Mouse (Mus musculus) CH12.LX (cell line): ENCODE results near the gene Cfap58.

ENCODE experiments used
- CTCF ChIP-seq, 2 experiments: IDR thresholded peaks in 1 of 2; conservative IDR thresholded peaks in 1 of 2; 2 replicates each; pipeline ENCODE4 v1.5.1; 2011 to 2012; ENCODE audit warnings: low read depth in 2 of 2, low read length in 2 of 2, improper control_type of control experiment in 1 of 2, inconsistent platforms in 1 of 2, mild to moderate bottlenecking in 1 of 2, moderate library complexity in 1 of 2
- EP300 ChIP-seq: IDR thresholded peaks from 2 replicates; pipeline ENCODE4 v1.6.1; 2011; ENCODE audit warnings: low read length, improper control_type of control experiment
- GABPA ChIP-seq: IDR thresholded peaks from 2 replicates; pipeline ENCODE4 v1.6.1; 2012; ENCODE audit warnings: low read depth, low read length, improper control_type of control experiment, inconsistent platforms; ENCODE audit not compliant: insufficient replicate concordance
- JUN ChIP-seq: IDR thresholded peaks from 2 replicates; pipeline ENCODE4 v1.6.1; 2011; ENCODE audit warnings: low read depth, mild to moderate bottlenecking, low read length, improper control_type of control experiment, moderate library complexity; ENCODE audit not compliant: insufficient read depth
- JUND ChIP-seq: conservative IDR thresholded peaks from 2 replicates; pipeline ENCODE4 v1.6.1; 2011; ENCODE audit warnings: low read depth, low read length, improper control_type of control experiment
- MXI1 ChIP-seq: IDR thresholded peaks from 2 replicates; pipeline ENCODE4 v1.6.1; 2011; ENCODE audit warnings: mild to moderate bottlenecking, low read depth, low read length, improper control_type of control experiment
- MYC ChIP-seq: IDR thresholded peaks from 2 replicates; pipeline ENCODE4 v1.6.1; 2011; ENCODE audit warnings: low read depth, mild to moderate bottlenecking, improper control_type of control experiment, low read length
- PAX5 ChIP-seq: IDR thresholded peaks from 2 replicates; pipeline ENCODE4 v1.6.1; 2012; ENCODE audit warnings: low read length, inconsistent platforms, mixed read lengths
- POLR2A ChIP-seq: IDR thresholded peaks from 2 replicates; pipeline ENCODE4 v1.6.1; 2011; ENCODE audit warnings: low read depth, mild to moderate bottlenecking, improper control_type of control experiment, low read length
- UBTF ChIP-seq: IDR thresholded peaks from 2 replicates; pipeline ENCODE4 v1.6.1; 2012; ENCODE audit warnings: low read depth, mild to moderate bottlenecking, inconsistent platforms, low read length, improper control_type of control experiment, moderate library complexity
- ZC3H11A ChIP-seq: IDR thresholded peaks from 2 replicates; pipeline ENCODE4 v1.6.1; 2012; ENCODE audit warnings: low read depth, mild to moderate bottlenecking, inconsistent platforms, low read length, improper control_type of control experiment
- ZKSCAN1 ChIP-seq: IDR thresholded peaks from 2 replicates; pipeline ENCODE4 v1.6.1; 2012; ENCODE audit warnings: low read depth, inconsistent platforms, low read length, improper control_type of control experiment, borderline replicate concordance
- ZMIZ1 ChIP-seq: IDR thresholded peaks from 2 replicates; pipeline ENCODE4 v1.6.1; 2012; ENCODE audit warnings: low read depth, mild to moderate bottlenecking, inconsistent platforms, low read length, improper control_type of control experiment

GRCm38 (mm10) chr19:47910117-47910618, 27.3 kb upstream of the Cfap58 start:
- no peak for TF ChIP-seq ZC3H11A
- no peak for TF ChIP-seq PAX5
- no peak for TF ChIP-seq CTCF (conservative IDR thresholded peaks at IDR 0.05 in 1 of 2, IDR thresholded peaks at IDR 0.05 in 1 of 2; ENCODE audit: low read depth in 2 of 2, low read length in 2 of 2)
- TF ChIP-seq MYC = no peak
- no peak for TF ChIP-seq ZKSCAN1
- TF ChIP-seq UBTF = no peak
- no peak for TF ChIP-seq ZMIZ1
- TF ChIP-seq MXI1 = no peak
- no peak for TF ChIP-seq EP300
- no peak for TF ChIP-seq JUN
- no peak for TF ChIP-seq JUND
- no peak; the same call in 1 of the 2 replicates for TF ChIP-seq POLR2A
- TF ChIP-seq GABPA = no peak
